ENCODE assay signal across 9 mouse cellular contexts in the genomic region with DNA sequence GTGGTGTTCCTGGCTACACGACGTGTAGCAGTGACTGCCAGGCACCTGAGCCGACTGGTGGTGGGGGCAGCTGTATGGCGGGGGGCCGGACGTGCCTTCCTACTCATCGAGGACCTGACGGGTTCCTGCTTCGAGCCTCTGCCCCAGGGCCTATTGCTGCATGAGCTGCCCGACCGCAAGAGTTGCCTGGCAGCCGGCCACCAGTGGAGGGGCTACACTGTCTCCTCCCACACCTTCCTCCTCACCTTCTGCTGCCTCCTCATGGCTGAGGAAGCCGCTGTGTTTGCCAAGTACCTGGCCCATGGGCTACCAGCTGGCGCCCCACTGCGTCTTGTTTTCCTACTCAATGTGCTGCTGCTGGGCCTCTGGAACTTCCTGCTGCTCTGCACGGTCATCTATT. TPM values are rescaled to one million over a fixed set of nuclear protein-coding genes. Genes with fewer than 3 reads are reported as not detected.
DNase-seq lines count a peak whose midpoint lies in the region; ATAC-seq lines count a peak whose summit lies in the region.
"Had no signal": no experiment of that assay in that cellular context is flagged by ENCODE, and none has a peak within 500 bp of the region (broad histone marks: within the 10 kb centered on the region; RNA-seq: fewer than 3 reads in every experiment).

No protein-coding gene starts in this region.

- no peak overlapping the region for H3K4me3 ChIP-seq in midbrain, embryonic 14.5 days (replicated peaks; ENCODE audit: low read depth, low read length)
- H3K4me3 ChIP-seq: liver, embryonic 15.5 days had no signal

- no peak overlapping the region for H3K27ac ChIP-seq in midbrain, embryonic 14.5 days (replicated peaks; ENCODE audit: low read depth, low read length)
- H3K27ac ChIP-seq: hindbrain, postnatal 0 days; liver, embryonic 15.5 days had no signal

- peaks cover 13% of the 10 kb centered on the region for H3K4me1 ChIP-seq in midbrain, embryonic 14.5 days (ENCODE audit: control insufficient read depth, insufficient read depth, low read length)

- H3K27me3 ChIP-seq in midbrain, embryonic 14.5 days (ENCODE audit: control insufficient read depth, insufficient read depth, low read length) = no peaks in the 10 kb centered on the region
- H3K27me3 ChIP-seq: liver, embryonic 15.5 days had no signal

- no peak for ATAC-seq in midbrain, embryonic 14.5 days (ENCODE audit: low FRiP score, low TSS enrichment)
- ATAC-seq: hindbrain, postnatal 0 days had no signal

- H3K4me2 ChIP-seq in midbrain, embryonic 14.5 days (ENCODE audit: low read length) = no peak overlapping the region
- H3K4me2 ChIP-seq: liver, embryonic 15.5 days had no signal

- intact Hi-C loops in heart, postnatal 14 days (cut with DNase I) = no loop called here

- no peaks in the 10 kb centered on the region for H3K9me3 ChIP-seq in midbrain, embryonic 14.5 days (ENCODE audit: control insufficient read depth, low read length)
- H3K9me3 ChIP-seq: liver, embryonic 15.5 days had no signal

- DNase-seq in layer of hippocampus, adult 8-10 months (ENCODE audit: low spot score in 2 of 2) = peak; percentile 52 to 55
- no peak for DNase-seq in layer of hippocampus, postnatal 10 days (ENCODE audit: low spot score in 2 of 2)
- peak; percentile 30 to 57 for DNase-seq in gastrocnemius, adult 8-10 months (ENCODE audit: low spot score in 2 of 2)
- DNase-seq in heart, postnatal 14 days = peak; percentile 33 to 50
- peak; percentile 70 to 85 for DNase-seq in lung, postnatal 4 days
- no peak for DNase-seq in midbrain, embryonic 14.5 days
- DNase-seq in cerebellum, adult 11-12 months = no peak

- WGBS in midbrain, embryonic 14.5 days = 79% methylated on average over 16 of the region's 16 CpGs

- H3K9ac ChIP-seq in midbrain, embryonic 14.5 days (replicated peaks; ENCODE audit: low read length) = no peak overlapping the region
- H3K9ac ChIP-seq: liver, embryonic 15.5 days had no signal

- H3K36me3 ChIP-seq in midbrain, embryonic 14.5 days (ENCODE audit: control insufficient read depth, insufficient read depth, low read length) = peaks cover 17% of the 10 kb centered on the region

RNA-seq across cellular contexts. Expression of a gene that starts 1.0 kb away (rescaled TPM):
- total RNA-seq in layer of hippocampus, adult 8-10 months (2022) = not detected
- not detected for total RNA-seq in layer of hippocampus, postnatal 10 days (2021)
- 100 to 1,000 TPM; 275 to 317 (median 288) TPM for total RNA-seq in gastrocnemius, adult 8-10 months (2022)
- total RNA-seq in heart, postnatal 14 days (2021) = 100 to 1,000 TPM; 204 to 226 TPM
- polyA plus RNA-seq in midbrain, embryonic 14.5 days (2014; fragmentation: Nextera tagmentation; extraction: Ambion mirVana) = not detected in 2 replicates
- total RNA-seq: hindbrain, postnatal 0 days had no signal

RNA-seq across cellular contexts. Expression of a gene that starts 1.5 kb away (rescaled TPM):
- 10 to 100 TPM; 57.9 to 75.0 (median 67.3) TPM for total RNA-seq in layer of hippocampus, adult 8-10 months (2022)
- 10 to 100 TPM; 87.3 to 91.8 TPM for total RNA-seq in layer of hippocampus, postnatal 10 days (2021)
- total RNA-seq in gastrocnemius, adult 8-10 months (2022) = 10 to 100 TPM; 63.4 to 78.7 (median 78.0) TPM
- 100 to 1,000 TPM; 218 to 238 TPM for total RNA-seq in heart, postnatal 14 days (2021)
- polyA plus RNA-seq in midbrain, embryonic 14.5 days (2014; fragmentation: Nextera tagmentation; extraction: Ambion mirVana) = 189 and 217 TPM in 2 replicates

RNA-seq across cellular contexts. Expression of a gene that starts 8.7 kb away (rescaled TPM):
- total RNA-seq in layer of hippocampus, adult 8-10 months (2022) = 10 to 100 TPM; 48.3 to 57.7 (median 53.8) TPM
- 10 to 100 TPM; 50.2 to 54.6 TPM for total RNA-seq in layer of hippocampus, postnatal 10 days (2021)
- total RNA-seq in gastrocnemius, adult 8-10 months (2022) = 10 to 100 TPM; 30.6 to 41.6 (median 37.6) TPM
- 10 to 100 TPM; 39.9 to 45.0 TPM for total RNA-seq in heart, postnatal 14 days (2021)
- 17.3 and 32.8 TPM in 2 replicates for polyA plus RNA-seq in midbrain, embryonic 14.5 days (2014; fragmentation: Nextera tagmentation; extraction: Ambion mirVana)

RNA-seq across cellular contexts. Expression of a gene that starts 14.5 kb away (rescaled TPM):
- total RNA-seq in layer of hippocampus, adult 8-10 months (2022) = 10 to 100 TPM; 57.2 to 74.4 (median 69.8) TPM
- 10 to 100 TPM; 54.0 to 62.7 TPM for total RNA-seq in layer of hippocampus, postnatal 10 days (2021)
- 10 to 100 TPM; 50.9 to 72.8 (median 62.7) TPM for total RNA-seq in gastrocnemius, adult 8-10 months (2022)
- 100 to 1,000 TPM in 1 of 2 experiments, 10 to 100 TPM in 1; 90.7 to 132 TPM for total RNA-seq in heart, postnatal 14 days (2021)
- polyA plus RNA-seq in midbrain, embryonic 14.5 days (2014; fragmentation: Nextera tagmentation; extraction: Ambion mirVana) = 165 and 182 TPM in 2 replicates

RNA-seq across cellular contexts. Expression of a gene that starts 15.1 kb away (rescaled TPM):
- 10 to 100 TPM; 36.5 to 56.0 (median 45.5) TPM for total RNA-seq in layer of hippocampus, adult 8-10 months (2022)
- total RNA-seq in layer of hippocampus, postnatal 10 days (2021) = 10 to 100 TPM; 35.6 to 37.2 TPM
- 10 to 100 TPM; 14.8 to 18.7 (median 16.6) TPM for total RNA-seq in gastrocnemius, adult 8-10 months (2022)
- 10 to 100 TPM; 21.8 to 26.1 TPM for total RNA-seq in heart, postnatal 14 days (2021)
- polyA plus RNA-seq in midbrain, embryonic 14.5 days (2014; fragmentation: Nextera tagmentation; extraction: Ambion mirVana) = 15.6 and 17.1 TPM in 2 replicates

Comparison
In these comparisons a context has a peak if more than half of its experiments do, and no peak if none do; other contexts are left out.
1. DNase-seq: peak in layer of hippocampus, adult 8-10 months (2 of 2), gastrocnemius, adult 8-10 months (2 of 2), heart, postnatal 14 days (2 of 2) and lung, postnatal 4 days (2 of 2); none in layer of hippocampus, postnatal 10 days (0 of 2), midbrain, embryonic 14.5 days (single experiment) and cerebellum, adult 11-12 months (single experiment).
2. RNA of a gene that starts 1.0 kb away (total RNA-seq): 275 to 317 TPM in gastrocnemius, adult 8-10 months and 204 to 226 TPM in heart, postnatal 14 days; not detected in layer of hippocampus, adult 8-10 months and not detected in layer of hippocampus, postnatal 10 days; every median in the first group is over 100 times any median in the second.